Mouse (Mus musculus) brain, embryonic 18.5 days (tissue): Measurements from ENCODE around the gene Mfsd6.

Source experiments
- DNase-seq: peaks from one replicate; pipeline ENCODE4 v3.0.0-alpha.2; 2012; ENCODE audit warnings: low read depth, low spot score

The Mfsd6 gene

DNA sequence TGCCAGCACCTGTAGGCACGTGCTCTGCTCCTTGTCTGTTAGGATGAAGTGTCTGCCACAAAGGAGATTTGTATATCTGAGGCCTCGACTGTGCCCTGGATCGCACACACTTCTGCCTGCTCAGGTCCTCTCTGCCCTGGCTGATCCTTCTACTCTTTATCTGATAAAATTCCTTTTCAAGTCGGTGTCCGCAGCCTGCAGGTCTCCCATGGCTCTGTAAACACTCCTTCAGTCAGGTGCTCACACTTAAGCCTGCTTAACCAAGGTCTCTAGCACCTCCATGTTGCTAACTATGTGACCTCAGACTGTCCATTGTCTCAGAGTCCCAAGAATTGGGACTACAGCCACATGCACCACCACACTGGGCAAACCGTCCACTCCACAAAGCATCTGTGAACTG lies 87.0 kb downstream of the Mfsd6 start:
- no peak for DNase-seq

GRCm38 (mm10) chr1:52639090-52639489 lies 88.2 kb downstream of the Mfsd6 start:
- no peak for DNase-seq

DNA sequence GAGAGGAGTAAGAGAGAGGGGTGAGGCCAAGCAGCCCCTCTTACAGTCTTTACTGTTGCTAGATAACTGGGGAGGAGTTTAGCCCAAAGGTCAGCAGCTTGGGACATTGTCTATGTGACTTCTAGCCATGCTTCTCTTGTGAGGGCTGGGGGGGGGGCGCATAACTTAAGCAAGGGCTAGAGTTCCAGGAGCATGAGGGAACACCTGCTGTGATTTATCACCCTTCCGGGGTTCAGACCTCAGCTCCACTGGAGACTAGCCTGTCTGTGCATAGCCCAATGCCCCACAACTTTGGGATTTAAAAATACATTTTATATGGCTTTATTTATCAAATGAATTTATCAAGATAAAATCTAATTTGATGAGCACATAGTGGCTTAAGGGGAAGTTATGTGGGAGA lies 89.2 kb downstream of the Mfsd6 start:
- DNase-seq: no peak

GRCm38 (mm10) chr1:52635932-52636331 lies 91.3 kb downstream of the Mfsd6 start:
- DNase-seq: no peak

DNA sequence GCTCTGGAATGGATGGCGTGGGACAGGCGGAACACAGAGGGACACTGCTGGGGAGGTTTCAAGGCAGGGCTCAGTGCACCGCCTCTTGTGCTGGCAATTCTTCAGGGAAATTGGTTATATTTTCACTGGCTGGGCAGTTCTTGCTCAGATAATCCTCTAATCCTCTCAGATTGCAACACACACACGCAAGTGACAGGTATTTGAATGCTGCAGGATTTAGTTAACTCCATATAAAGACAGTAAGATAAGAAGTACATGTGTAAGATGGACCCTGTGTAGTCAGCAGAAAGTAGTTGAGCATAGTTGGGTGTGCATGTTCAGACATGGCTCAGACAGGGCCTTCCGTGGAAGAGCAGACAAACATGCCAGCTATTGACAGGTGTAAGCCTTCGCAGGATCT lies 93.0 kb downstream of the Mfsd6 start:
- no peak for DNase-seq

DNA sequence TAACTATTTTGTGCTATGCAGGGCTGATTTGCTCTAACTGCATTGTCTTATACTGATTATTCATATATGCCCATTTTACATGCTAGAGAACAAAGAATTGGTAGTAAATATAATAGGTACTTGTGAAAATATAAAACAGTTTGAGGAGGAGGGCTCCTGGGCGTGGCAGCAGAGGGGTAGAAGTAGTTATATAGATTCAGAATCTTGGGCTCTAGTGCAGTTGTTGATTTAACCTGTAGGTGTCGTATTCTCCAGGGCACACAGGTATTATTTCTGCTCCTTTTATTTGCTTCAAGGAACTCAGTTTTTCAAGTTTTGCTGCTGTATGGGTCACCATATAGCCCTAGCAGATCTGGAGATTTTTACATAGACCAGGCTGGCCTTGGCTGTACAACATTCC lies 95.7 kb downstream of the Mfsd6 start:
- no peak for DNase-seq

DNA sequence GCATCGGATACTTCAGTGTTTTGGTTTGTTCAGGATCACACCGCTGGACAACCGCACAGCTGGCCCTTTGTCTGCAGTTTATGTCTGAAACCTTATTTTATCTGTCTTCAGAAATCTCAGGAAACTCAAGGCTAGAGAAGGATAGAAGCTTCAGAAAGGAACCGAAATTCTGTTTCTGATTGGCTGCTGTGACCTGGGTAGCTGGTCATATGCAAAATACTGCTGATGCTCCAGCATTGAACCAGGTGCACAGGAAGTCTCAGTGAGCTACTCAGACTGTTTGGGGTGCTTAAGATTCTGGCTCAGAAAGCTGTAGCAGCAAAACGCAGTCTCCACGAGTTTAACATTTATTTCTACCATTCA lies 96.3 kb downstream of the Mfsd6 start:
- peak; percentile 16 for DNase-seq

- peak; percentile 71 for DNase-seq
These were observed 96.9 kb downstream of the Mfsd6 start, which contains the start of gene Nemp2 for GRCm38 (mm10) chr1:52630248-52630936. Gene Nemp2, plus strand, starts transcription at chr1:52630703.

DNA sequence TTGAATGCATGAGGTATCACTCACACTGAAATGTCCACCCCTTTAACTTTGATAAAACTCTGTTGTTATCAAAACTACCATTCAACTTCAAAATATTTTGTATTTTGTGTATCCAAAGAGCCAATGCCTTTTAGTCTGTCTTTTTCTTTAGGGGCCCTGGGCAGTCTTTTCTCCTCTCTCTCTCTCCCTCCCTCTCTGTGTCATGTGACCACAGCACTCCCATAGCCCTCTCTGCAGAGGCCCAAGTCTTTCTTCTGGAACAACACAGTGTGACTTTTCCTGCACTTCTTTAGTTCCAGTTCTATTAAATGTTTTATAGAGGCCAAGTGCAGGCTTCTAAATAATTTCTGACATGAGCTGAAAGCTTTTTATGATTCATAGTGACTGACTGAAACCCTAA lies 106.8 kb downstream of the Mfsd6 start:
- DNase-seq: no peak

DNA sequence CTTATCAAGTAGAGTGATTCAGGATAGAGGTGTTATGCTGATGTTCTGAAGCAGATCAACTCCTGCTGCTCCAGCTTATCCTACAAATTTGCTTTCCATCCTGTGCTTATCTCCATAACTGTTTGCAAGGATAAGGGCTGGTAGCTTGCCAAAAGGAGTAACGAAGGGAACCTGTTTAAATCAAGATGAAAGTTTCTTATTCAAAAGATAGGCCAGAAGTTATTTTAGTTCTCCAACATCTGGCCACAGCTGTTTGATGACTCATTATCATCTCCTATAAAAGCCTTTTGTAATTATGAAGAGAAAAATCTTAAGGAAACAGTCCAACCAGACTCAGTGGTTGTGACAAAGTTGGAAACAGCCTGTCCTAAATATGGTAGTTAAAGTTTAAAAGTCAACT lies 109.0 kb downstream of the Mfsd6 start:
- DNase-seq: no peak

GRCm38 (mm10) chr1:52608486-52608885 lies 118.8 kb downstream of the Mfsd6 start:
- no peak for DNase-seq

GRCm38 (mm10) chr1:52607700-52608099 lies 119.6 kb downstream of the Mfsd6 start:
- DNase-seq: no peak
